Mouse (Mus musculus): ENCODE results near the gene Ttc26. TPM values are rescaled to one million over a fixed set of nuclear protein-coding genes. Genes with fewer than 3 reads are reported as not detected.

Ttc26 gene
- polyA plus RNA-seq, 1 experiment from 2014 or later, result 2.8 TPM

- 84% methylated on average over 4 of the region's 4 CpGs for WGBS
- Histone ChIP-seq H3K9me3 (replicated peaks; ENCODE audit: control insufficient read depth, low read length) (no peaks in the 10 kb centered on the region), H3K9ac (ENCODE audit: low read length) (no peak overlapping the region), H3K27ac (ENCODE audit: low read length) (no peak overlapping the region), H3K36me3 (ENCODE audit: control insufficient read depth, insufficient read depth) (peaks cover 20% of the 10 kb centered on the region), H3K4me2 (ENCODE audit: low read depth, low read length) (no peak overlapping the region), H3K4me1 (ENCODE audit: control insufficient read depth, insufficient read depth, low read length) (no peaks in the 10 kb centered on the region), H3K27me3 (ENCODE audit: control insufficient read depth, insufficient read depth, low read length) (no peaks in the 10 kb centered on the region), H3K4me3 (ENCODE audit: low read length) (no peak overlapping the region)
- ATAC-seq (replicated peaks; ENCODE audit: extremely low read depth, insufficient read depth, low FRiP score), result no peak
Observed at GRCm38 (mm10) chr6:38469591-38469990, 88.3 kb downstream of the Ttc26 start.

Other genes starting within 250 kb of the Ttc26 start
- gene D630045J12Rik, start 127.5 kb upstream of the Ttc26 start, polyA plus RNA-seq (2015; fragmentation: Nextera tagmentation; extraction: Ambion mirVana), result 1.3 TPM in 2 replicates
- 5.2 TPM in 2 replicates for gene Zc3hav1l, start 82.2 kb upstream of the Ttc26 start, polyA plus RNA-seq (2015; fragmentation: Nextera tagmentation; extraction: Ambion mirVana)
- gene Zc3hav1, start 26.9 kb upstream of the Ttc26 start, polyA plus RNA-seq (2015; fragmentation: Nextera tagmentation; extraction: Ambion mirVana), result 8.9 and 12.4 TPM in 2 replicates
- 8.3 and 8.9 TPM in 2 replicates for gene Ubn2, start 52.5 kb downstream of the Ttc26 start, polyA plus RNA-seq (2015; fragmentation: Nextera tagmentation; extraction: Ambion mirVana)
- gene Fmc1, start 152.0 kb downstream of the Ttc26 start, polyA plus RNA-seq (2015; fragmentation: Nextera tagmentation; extraction: Ambion mirVana), result 276 and 293 TPM in 2 replicates
- gene Luc7l2, start 169.9 kb downstream of the Ttc26 start, polyA plus RNA-seq (2015; fragmentation: Nextera tagmentation; extraction: Ambion mirVana), result 28.3 and 31.9 TPM in 2 replicates

All from heart, embryonic 16.5 days (tissue).